ENCODE assay signal across 8 mouse cellular contexts in the genomic region with DNA sequence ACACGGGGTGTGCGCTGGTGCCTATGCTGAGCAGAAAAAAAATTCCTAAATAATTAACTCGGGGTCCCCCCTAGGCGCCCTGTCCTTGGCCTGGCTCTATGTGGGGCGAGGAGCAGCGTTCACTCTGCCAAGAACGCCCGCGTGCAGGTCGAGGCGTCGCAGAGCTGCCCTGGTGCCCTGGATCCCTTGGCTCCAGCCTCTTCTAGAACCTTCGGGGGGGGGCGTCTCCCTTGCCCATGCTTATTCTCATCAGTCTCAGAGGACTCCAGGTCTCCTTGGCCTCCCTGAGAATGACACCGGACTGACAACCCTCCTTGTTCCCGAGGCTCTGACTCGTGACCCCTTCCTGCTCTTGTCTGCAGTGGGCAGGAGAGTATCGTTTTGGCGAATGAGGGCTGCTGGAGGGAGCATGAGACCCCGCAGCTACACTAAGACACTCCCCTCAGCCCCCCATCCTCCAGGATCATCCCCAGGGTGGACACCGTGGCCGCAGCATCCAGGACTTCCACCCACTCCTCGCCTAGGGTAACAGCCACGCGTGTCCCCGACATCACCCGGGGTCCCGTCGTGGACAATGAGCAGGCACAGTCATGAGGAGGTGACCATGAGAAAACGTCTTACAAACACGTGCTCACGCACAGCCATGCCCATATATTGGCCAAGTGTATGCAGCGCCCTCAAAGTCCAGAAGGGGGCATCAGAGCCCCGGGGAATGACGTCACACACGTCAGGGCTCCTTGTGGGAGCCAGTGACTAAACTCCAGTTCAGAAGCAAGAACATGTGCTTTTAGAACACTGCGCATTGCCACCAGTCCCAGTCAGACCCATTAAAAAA. TPM values are rescaled to one million over a fixed set of nuclear protein-coding genes. Genes with fewer than 3 reads are reported as not detected.
A peak's percentile ranks its signal among the peaks of the same experiment; 100 is the strongest.
DNase-seq lines count a peak whose midpoint lies in the region; ATAC-seq and TF ChIP-seq lines count a peak whose summit lies in the region.

No protein-coding gene starts in this region.

- TF ChIP-seq CTCF in small intestine, adult 2 months (IDR thresholded peaks at IDR 0.05; ENCODE audit: extremely low read depth, insufficient read length, insufficient replicate concordance, low read depth, low read length), result peak; percentile 73

- 0 out of 2 replicates have a peak overlapping the region, but pooled peaks have one; percentile 32 for H3K9ac ChIP-seq in midbrain, embryonic 13.5 days (replicated peaks)

- peak overlapping the region; percentile 16 for H3K4me3 ChIP-seq in embryonic facial prominence, embryonic 10.5 days
- H3K4me3 ChIP-seq in limb, embryonic 10.5 days, result peak overlapping the region; percentile 13; the same call in 1 of the 2 replicates
- peak overlapping the region; percentile 6; the same call in 1 of the 2 replicates for H3K4me3 ChIP-seq in midbrain, embryonic 13.5 days (replicated peaks)
- H3K4me3 ChIP-seq in small intestine, adult 2 months (ENCODE audit: low read depth, low read length), result no peak overlapping the region

- H3K4me2 ChIP-seq in midbrain, embryonic 13.5 days (replicated peaks), result peak overlapping the region; percentile 35

- no peaks in the 10 kb centered on the region for H3K9me3 ChIP-seq in embryonic facial prominence, embryonic 10.5 days
- H3K9me3 ChIP-seq in limb, embryonic 10.5 days (replicated peaks), result no peaks in the 10 kb centered on the region
- no peaks in the 10 kb centered on the region for H3K9me3 ChIP-seq in midbrain, embryonic 13.5 days

- H3K27ac ChIP-seq in embryonic facial prominence, embryonic 10.5 days (replicated peaks), result no peak overlapping the region
- peak overlapping the region; percentile 34; the same call in 1 of the 2 replicates for H3K27ac ChIP-seq in limb, embryonic 10.5 days
- H3K27ac ChIP-seq in midbrain, embryonic 13.5 days, result no peak overlapping the region
- no peak overlapping the region for H3K27ac ChIP-seq in small intestine, adult 2 months (ENCODE audit: insufficient read depth, low read depth, low read length)

- DNase-seq in urinary bladder, adult 18-20 months (ENCODE audit: low spot score in 2 of 2), result peak; percentile 70 to 76
- DNase-seq in urinary bladder, postnatal 10 days (ENCODE audit: low spot score), result no peak
- DNase-seq in embryonic facial prominence, embryonic 10.5 days (ENCODE audit: low spot score), result peak; percentile 89
- peak; percentile 97 for DNase-seq in heart, adult 11 months
- DNase-seq in kidney, adult 18-20 months, result peak; percentile 89
- DNase-seq in limb, embryonic 10.5 days (ENCODE audit: low spot score), result peak; percentile 87

- H3K36me3 ChIP-seq in embryonic facial prominence, embryonic 10.5 days (replicated peaks), result no peaks in the 10 kb centered on the region
- no peaks in the 10 kb centered on the region for H3K36me3 ChIP-seq in limb, embryonic 10.5 days
- no peaks in the 10 kb centered on the region for H3K36me3 ChIP-seq in midbrain, embryonic 13.5 days
- H3K36me3 ChIP-seq in small intestine, adult 2 months (ENCODE audit: control insufficient read depth, insufficient read depth, low read length), result no peaks in the 10 kb centered on the region

- H3K4me1 ChIP-seq in embryonic facial prominence, embryonic 10.5 days, result peaks cover 33% of the 10 kb centered on the region
- peaks cover 26% of the 10 kb centered on the region for H3K4me1 ChIP-seq in limb, embryonic 10.5 days
- H3K4me1 ChIP-seq in midbrain, embryonic 13.5 days (replicated peaks), result peaks cover 25% of the 10 kb centered on the region
- peaks cover 5% of the 10 kb centered on the region for H3K4me1 ChIP-seq in small intestine, adult 2 months (ENCODE audit: control insufficient read depth, insufficient read depth, insufficient read length, low read length)

- TF ChIP-seq POLR2A in small intestine, adult 2 months (IDR thresholded peaks at IDR 0.05; ENCODE audit: low read depth, low read length), result no peak

- WGBS in embryonic facial prominence, embryonic 10.5 days, result 31% methylated on average over 37 of the region's 37 CpGs
- 34% methylated on average over 37 of the region's 37 CpGs for WGBS in limb, embryonic 10.5 days
- WGBS in midbrain, embryonic 13.5 days, result 34% methylated on average over 37 of the region's 37 CpGs
- 18% methylated on average over 37 of the region's 37 CpGs for WGBS in small intestine, adult 2 months

- peak; percentile 65 for ATAC-seq in midbrain, embryonic 13.5 days

- peaks cover 35% of the 10 kb centered on the region for H3K27me3 ChIP-seq in embryonic facial prominence, embryonic 10.5 days (replicated peaks; ENCODE audit: low read depth, poor library complexity, severe bottlenecking)
- H3K27me3 ChIP-seq in limb, embryonic 10.5 days (ENCODE audit: low read depth, poor library complexity, severe bottlenecking), result peaks cover 40% of the 10 kb centered on the region
- peaks cover 15% of the 10 kb centered on the region; the same call in 1 of the 2 replicates for H3K27me3 ChIP-seq in midbrain, embryonic 13.5 days
- no peaks in the 10 kb centered on the region for H3K27me3 ChIP-seq in small intestine, adult 2 months (ENCODE audit: control insufficient read depth, insufficient read depth, low read length)

RNA-seq across cellular contexts. Expression of a gene that starts 15.2 kb away (rescaled TPM):
- polyA plus RNA-seq in embryonic facial prominence, embryonic 10.5 days (2016; fragmentation: Nextera tagmentation; extraction: Ambion mirVana), result 6.5 and 6.7 TPM in 2 replicates
- 4.3 and 4.5 TPM in 2 replicates for polyA plus RNA-seq in limb, embryonic 10.5 days (2016; fragmentation: Nextera tagmentation; extraction: Ambion mirVana)
- polyA plus RNA-seq in midbrain, embryonic 13.5 days (2015; fragmentation: Nextera tagmentation; extraction: Ambion mirVana), result 10.4 and 10.9 TPM in 2 replicates
- 0.44 and 0.74 TPM in 2 replicates for polyA plus RNA-seq in small intestine, adult 2 months (2012; rRNA removed)

RNA-seq across cellular contexts. Expression of a gene that starts 25.9 kb away (rescaled TPM):
- polyA plus RNA-seq in embryonic facial prominence, embryonic 10.5 days (2016; fragmentation: Nextera tagmentation; extraction: Ambion mirVana), result 1.4 and 1.9 TPM in 2 replicates
- polyA plus RNA-seq in limb, embryonic 10.5 days (2016; fragmentation: Nextera tagmentation; extraction: Ambion mirVana), result 0.11 and 0.18 TPM in 2 replicates
- polyA plus RNA-seq in midbrain, embryonic 13.5 days (2015; fragmentation: Nextera tagmentation; extraction: Ambion mirVana), result 30.9 and 34.3 TPM in 2 replicates
- polyA plus RNA-seq in small intestine, adult 2 months (2012; rRNA removed), result 0.32 and 0.38 TPM in 2 replicates

RNA-seq across cellular contexts. Expression of a gene that starts 37.6 kb away (rescaled TPM):
- polyA plus RNA-seq in embryonic facial prominence, embryonic 10.5 days (2016; fragmentation: Nextera tagmentation; extraction: Ambion mirVana), result 14.0 and 16.9 TPM in 2 replicates
- 10.9 and 14.7 TPM in 2 replicates for polyA plus RNA-seq in limb, embryonic 10.5 days (2016; fragmentation: Nextera tagmentation; extraction: Ambion mirVana)
- polyA plus RNA-seq in midbrain, embryonic 13.5 days (2015; fragmentation: Nextera tagmentation; extraction: Ambion mirVana), result 43.5 and 45.7 TPM in 2 replicates
- polyA plus RNA-seq in small intestine, adult 2 months (2012; rRNA removed), result 19.3 and 31.6 TPM in 2 replicates

Comparison
In these comparisons a context has a peak if more than half of its experiments do, and no peak if none do; other contexts are left out.
1. RNA of a gene that starts 25.9 kb away (polyA plus RNA-seq): 30.9 to 34.3 TPM in midbrain, embryonic 13.5 days; 1.4 to 1.9 TPM in embryonic facial prominence, embryonic 10.5 days, 0.32 to 0.38 TPM in small intestine, adult 2 months and 0.11 to 0.18 TPM in limb, embryonic 10.5 days; every median in the first group is over 10 times any median in the second.